Mouse (Mus musculus) limb, embryonic 14.5 days (tissue): ENCODE data around the gene Smco4. TPM values are rescaled to one million over a fixed set of nuclear protein-coding genes. Genes with fewer than 3 reads are reported as not detected.

ENCODE experiments used
- ATAC-seq: fragments of 200-750 bp; cut with Nextera tagmentation; 2 replicates; pipeline ENCODE4 v1.8.0; 2017; ENCODE audit warnings: low read depth, moderate number of reproducible peaks, moderate TSS enrichment; ENCODE audit not compliant: low FRiP score
- DNase-seq: peaks from one replicate; pipeline ENCODE4 v3.0.0-alpha.2; 2015; ENCODE audit warnings: low spot score
- H3K27ac ChIP-seq: fragments of 300-500 bp; sonication (generic); replicated peaks from 2 replicates; pipeline ENCODE4 v1.5.1; 2014; ENCODE audit warnings: low read depth, mild to moderate bottlenecking, low read length, moderate library complexity, mixed read lengths
- H3K27me3 ChIP-seq: fragments of 300-500 bp; sonication (generic); 2 replicates; pipeline ENCODE4 v1.6.1; 2014; ENCODE audit warnings: low read length, mixed read lengths; ENCODE audit not compliant: control insufficient read depth, insufficient read depth
- H3K36me3 ChIP-seq: fragments of 300-500 bp; sonication (generic); 2 replicates; pipeline ENCODE4 v1.6.1; 2014; ENCODE audit warnings: mild to moderate bottlenecking, low read length, moderate library complexity, mixed read lengths; ENCODE audit not compliant: control insufficient read depth, insufficient read depth
- H3K4me1 ChIP-seq: fragments of 300-500 bp; sonication (generic); 2 replicates; pipeline ENCODE4 v1.6.1; 2014; ENCODE audit warnings: antibody characterized with exemption, low read length, mixed read lengths; ENCODE audit not compliant: control insufficient read depth, insufficient read depth
- H3K4me2 ChIP-seq: fragments of 300-500 bp; sonication (generic); replicated peaks from 2 replicates; pipeline ENCODE4 v1.6.1; 2014; ENCODE audit warnings: low read depth, mild to moderate bottlenecking, low read length, moderate library complexity; ENCODE audit not compliant: severe bottlenecking
- H3K4me3 ChIP-seq: fragments of 300-500 bp; sonication (generic); replicated peaks from 2 replicates; pipeline ENCODE4 v1.5.1; 2014; ENCODE audit warnings: low read length
- H3K9ac ChIP-seq: fragments of 300-500 bp; sonication (generic); 2 replicates; pipeline ENCODE4 v1.6.1; 2014; ENCODE audit warnings: mild to moderate bottlenecking, low read depth, low read length, moderate library complexity; ENCODE audit not compliant: severe bottlenecking
- H3K9me3 ChIP-seq: fragments of 300-500 bp; sonication (generic); 2 replicates; pipeline ENCODE4 v1.6.1; 2016; ENCODE audit warnings: low read length; ENCODE audit not compliant: control insufficient read depth
- POLR2A ChIP-seq: fragments of 200-500 bp; IDR thresholded peaks from 2 replicates; pipeline ENCODE4 v1.8.0; 2012; ENCODE audit warnings: inconsistent platforms, mild to moderate bottlenecking, moderate library complexity, borderline replicate concordance; ENCODE audit not compliant: insufficient read depth, insufficient read length; ENCODE audit errors: extremely low read depth
- WGBS: fragments of 180-500 bp; shearing (Covaris S2); extraction: QIAGEN DNeasy Blood & Tissue Kit; methylation state at CpG from one replicate; pipeline ENCODE4 v1.1.7; 2014; 5-methylcytosine and 5-hydroxymethylcytosine counted together
- polyA plus RNA-seq, 2 experiments: library from polyadenylated mRNA; depleted of rRNA in 1 of 2; stranded (reverse) in 1 of 2; unstranded in 1 of 2; fragments of >200 nt; fragmentation: Nextera tagmentation in 1 of 2; extraction: Ambion mirVana in 1 of 2; gene quantifications; 2 replicates each; pipeline versions ENCODE4 v1.2.1 to v1.2.3; 2012 to 2014

The Smco4 gene
- polyA plus RNA-seq (2012; rRNA removed) (24.5 and 26.2 TPM in 2 replicates), polyA plus RNA-seq (2014; fragmentation: Nextera tagmentation; extraction: Ambion mirVana) (5.6 and 6.9 TPM in 2 replicates)

DNA sequence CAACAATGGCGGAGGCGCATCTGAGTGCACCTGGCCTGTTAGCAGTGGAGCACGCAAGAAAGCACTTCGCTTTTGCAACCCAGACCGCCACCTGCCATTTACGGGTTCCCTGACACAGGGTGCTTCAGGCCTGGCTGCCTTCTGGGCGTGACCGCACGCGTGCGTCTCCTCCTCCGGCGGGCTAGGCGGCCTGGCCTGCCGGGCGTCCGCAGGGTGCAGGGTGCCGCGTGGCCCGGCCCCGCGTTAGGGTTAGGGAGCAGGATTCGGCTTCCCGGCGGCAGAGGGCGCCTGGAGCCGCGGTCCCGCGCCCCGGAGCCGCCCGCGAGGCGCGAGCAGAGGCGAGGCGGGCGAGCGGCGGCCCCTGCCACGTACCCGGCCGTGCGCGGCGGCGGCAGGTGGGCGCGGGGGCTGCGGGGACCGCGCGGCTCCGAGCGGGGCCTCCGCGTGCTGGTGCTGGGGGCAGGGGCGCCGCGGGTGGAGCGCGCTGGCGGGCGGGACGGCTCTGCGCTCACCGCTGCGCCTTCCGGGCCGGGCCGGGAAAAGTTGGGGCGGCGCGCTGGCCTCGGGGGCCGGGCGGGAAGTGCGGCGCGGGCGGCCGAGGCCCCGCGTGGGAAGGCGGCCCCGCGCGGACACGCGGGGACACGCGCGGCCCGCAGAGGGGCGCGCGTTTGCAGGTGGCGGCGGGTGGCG, at the start of gene Smco4:
Gene Smco4, plus strand, starts transcription at position 198 of the 690 bp plus-strand sequence.
- H3K9me3 ChIP-seq = no peaks in the 10 kb centered on the region
- peaks cover 17% of the 10 kb centered on the region for H3K4me1 ChIP-seq
- DNase-seq (peak; percentile 49), ATAC-seq (peak; percentile 76)
- H3K27me3 ChIP-seq = no peaks in the 10 kb centered on the region
- peak within 1 kb of the TSS; percentile 94 for H3K4me2 ChIP-seq
- H3K9ac ChIP-seq = peak within 1 kb of the TSS; percentile 91
- H3K27ac ChIP-seq = peak within 1 kb of the TSS; percentile 70
- H3K4me3 ChIP-seq = peak within 1 kb of the TSS; percentile 74
- H3K36me3 ChIP-seq = no peaks in the 10 kb centered on the region
- WGBS = under 1% methylated on average over 64 of the region's 101 CpGs
- TF ChIP-seq POLR2A = no peak

- H3K4me3 ChIP-seq = no peak overlapping the region
- H3K27me3 ChIP-seq = no peaks in the 10 kb centered on the region
- no peak overlapping the region for H3K9ac ChIP-seq
- WGBS = 79% methylated on average over 2 of the region's 2 CpGs
- TF ChIP-seq POLR2A = no peak
- no peak overlapping the region for H3K27ac ChIP-seq
- ATAC-seq (no peak), DNase-seq (no peak)
- H3K9me3 ChIP-seq = no peaks in the 10 kb centered on the region
- H3K36me3 ChIP-seq = no peaks in the 10 kb centered on the region
- 0 out of 2 replicates have a peak, but pooled peaks cover 2% of the 10 kb centered on the region for H3K4me1 ChIP-seq
- no peak overlapping the region for H3K4me2 ChIP-seq
Observed at GRCm38 (mm10) chr9:15447397-15447796, 45.8 kb upstream of the Smco4 start.

- no peak overlapping the region for H3K9ac ChIP-seq
- ATAC-seq = no peak
Observed at GRCm38 (mm10) chr9:15450921-15451320, 42.3 kb upstream of the Smco4 start.

GRCm38 (mm10) chr9:15472256-15472655, 21.0 kb upstream of the Smco4 start:
- no peak overlapping the region for H3K4me3 ChIP-seq
- H3K4me1 ChIP-seq = no peaks in the 10 kb centered on the region
- H3K27me3 ChIP-seq = no peaks in the 10 kb centered on the region
- no peak for DNase-seq
- H3K27ac ChIP-seq = no peak overlapping the region
- H3K9me3 ChIP-seq = no peaks in the 10 kb centered on the region
- H3K9ac ChIP-seq = no peak overlapping the region
- no peak for ATAC-seq
- no peak for TF ChIP-seq POLR2A
- no peaks in the 10 kb centered on the region for H3K36me3 ChIP-seq
- WGBS = 70% methylated on average over 4 of the region's 4 CpGs
- H3K4me2 ChIP-seq = no peak overlapping the region

More at GRCm38 (mm10) chr9:15450921-15451320, 42.3 kb upstream of the Smco4 start:
- TF ChIP-seq POLR2A = no peak
- no peak for DNase-seq
- Histone ChIP-seq H3K4me1 (0 out of 2 replicates have a peak, but pooled peaks cover 2% of the 10 kb centered on the region), H3K27me3 (no peaks in the 10 kb centered on the region), H3K4me2 (no peak overlapping the region), H3K9me3 (no peaks in the 10 kb centered on the region), H3K36me3 (no peaks in the 10 kb centered on the region), H3K27ac (no peak overlapping the region), H3K4me3 (no peak overlapping the region)
- WGBS = 41% methylated on average over 5 of the region's 5 CpGs

DNA sequence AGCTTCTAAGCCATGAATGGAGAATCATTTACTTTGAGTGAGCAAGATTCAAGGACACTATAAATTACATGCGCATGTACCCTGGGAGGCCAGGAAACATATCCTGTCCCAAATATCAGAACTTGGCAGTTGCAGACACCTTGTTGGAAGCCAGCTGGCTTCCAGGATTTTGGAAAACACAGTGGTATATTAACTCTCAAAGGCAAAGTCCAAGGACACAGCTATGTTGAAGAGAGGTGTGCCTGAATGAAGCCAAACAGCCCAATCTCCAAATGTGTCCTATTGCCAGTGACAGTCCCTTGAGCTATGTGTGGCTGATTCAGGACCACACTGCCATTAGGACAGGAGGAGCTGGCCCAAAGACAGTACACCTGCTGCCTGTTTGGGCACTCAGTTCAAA, 20.0 kb upstream of the Smco4 start:
- WGBS = 94% methylated on average over 1 of the region's 1 CpGs
- Histone ChIP-seq H3K36me3 (no peaks in the 10 kb centered on the region), H3K4me1 (no peaks in the 10 kb centered on the region), H3K27me3 (no peaks in the 10 kb centered on the region), H3K9me3 (no peaks in the 10 kb centered on the region), H3K4me2 (no peak overlapping the region), H3K9ac (no peak overlapping the region), H3K4me3 (no peak overlapping the region), H3K27ac (no peak overlapping the region)
- TF ChIP-seq POLR2A = no peak
- no peak for ATAC-seq
- no peak for DNase-seq
